Mouse (Mus musculus) cortical plate, adult 2 months (tissue): Measurements from ENCODE around the gene Popdc3.

Experiments used
- CTCF ChIP-seq: fragments of 200-500 bp; IDR thresholded peaks from 2 replicates; pipeline ENCODE4 v1.5.1; 2011; ENCODE audit warnings: mild to moderate bottlenecking, control low read depth, low read length; ENCODE audit not compliant: insufficient read depth; ENCODE audit errors: extremely low read depth
- POLR2A ChIP-seq: fragments of 200-500 bp; IDR thresholded peaks from 2 replicates; pipeline ENCODE4 v1.6.1; 2011; ENCODE audit warnings: mild to moderate bottlenecking, low read length, control low read depth; ENCODE audit not compliant: insufficient read depth; ENCODE audit errors: extremely low read depth

DNA sequence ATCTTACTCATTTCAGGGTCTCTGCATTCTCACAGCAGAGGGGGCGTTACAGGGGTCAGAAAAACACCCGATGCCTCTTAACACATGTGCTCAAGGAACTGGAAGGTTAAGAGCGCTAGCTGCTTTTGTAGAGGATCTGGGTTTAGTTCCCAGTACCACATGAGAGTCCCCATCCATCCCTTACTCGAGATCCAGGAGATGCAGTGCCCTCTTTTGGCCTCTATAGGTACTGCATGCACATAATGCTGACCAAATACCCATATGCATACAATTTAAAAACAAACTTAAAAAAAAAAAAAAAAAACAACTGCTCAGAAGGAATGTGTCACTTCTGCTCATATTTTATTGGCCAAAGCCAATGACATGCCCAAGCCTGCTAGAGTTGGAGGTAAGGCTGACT lies 166.5 kb downstream of the Popdc3 start:
- TF ChIP-seq POLR2A (no peak), CTCF (no peak)
